Mouse (Mus musculus) ES-Bruce4 (cell line): ENCODE measurements around the gene Tmbim1. TPM values are rescaled to one million over a fixed set of nuclear protein-coding genes. Genes with fewer than 3 reads are reported as not detected.
A peak's percentile ranks its signal among the peaks of the same experiment; 100 is the strongest.

Source experiments
- H3K27ac ChIP-seq: 2 replicates; pipeline ENCODE4 v1.5.1; 2012; ENCODE audit warnings: low read length, inconsistent platforms; ENCODE audit not compliant: insufficient read depth
- H3K27me3 ChIP-seq: 2 replicates; pipeline ENCODE4 v1.6.1; 2012; ENCODE audit warnings: mild to moderate bottlenecking, low read length, inconsistent platforms; ENCODE audit not compliant: control insufficient read depth, poor library complexity, insufficient read depth, severe bottlenecking
- H3K36me3 ChIP-seq: 2 replicates; pipeline ENCODE4 v1.6.1; 2012; ENCODE audit warnings: inconsistent platforms, mild to moderate bottlenecking, low read length, moderate library complexity; ENCODE audit not compliant: control insufficient read depth, poor library complexity, insufficient read depth, severe bottlenecking
- H3K4me1 ChIP-seq: one replicate; pipeline ENCODE4 v1.8.1; 2011; ENCODE audit warnings: low read length; ENCODE audit not compliant: control insufficient read depth, insufficient read depth
- H3K4me3 ChIP-seq: 2 replicates; pipeline ENCODE4 v1.5.1; 2011; ENCODE audit warnings: low read depth, mild to moderate bottlenecking, low read length
- H3K9ac ChIP-seq: 2 replicates; pipeline ENCODE4 v1.6.1; 2012; ENCODE audit warnings: low read depth, mild to moderate bottlenecking, inconsistent platforms; ENCODE audit not compliant: poor library complexity, severe bottlenecking
- H3K9me3 ChIP-seq: replicated peaks from 2 replicates; pipeline ENCODE4 v1.6.1; 2012; ENCODE audit warnings: mild to moderate bottlenecking, low read length, inconsistent platforms; ENCODE audit not compliant: control insufficient read depth, poor library complexity, insufficient read depth, severe bottlenecking
- CTCF ChIP-seq: IDR thresholded peaks from one replicate; pipeline ENCODE4 v1.8.1; 2011; ENCODE audit warnings: low read depth, low read length
- EP300 ChIP-seq: IDR thresholded peaks from 2 replicates; pipeline ENCODE4 v1.6.1; 2011; ENCODE audit warnings: low read depth, low read length; ENCODE audit not compliant: insufficient read depth
- POLR2A ChIP-seq: IDR thresholded peaks from one replicate; pipeline ENCODE4 v1.8.1; 2011; ENCODE audit warnings: low read length; ENCODE audit not compliant: insufficient read depth
- polyA plus RNA-seq: library from polyadenylated mRNA; stranded (reverse); fragments of >200 nt; gene quantifications from 2 replicates; pipeline ENCODE4 v1.2.4, GENCODE M21; 2011; ENCODE audit warnings: low read depth; ENCODE audit not compliant: missing spikeins, insufficient read depth, insufficient read length

The Tmbim1 gene
- 58.8 and 62.2 TPM in 2 replicates for polyA plus RNA-seq

- H3K4me3 ChIP-seq, result peak within 1 kb of the TSS; percentile 71; the same call in 1 of the 2 replicates
- peak within 1 kb of the TSS; percentile 18 for H3K27ac ChIP-seq
- no peaks in the 10 kb centered on the region for H3K27me3 ChIP-seq
- no peaks in the 10 kb centered on the region for H3K9me3 ChIP-seq
- H3K36me3 ChIP-seq, result no peaks in the 10 kb centered on the region
- peaks cover 6% of the 10 kb centered on the region for H3K4me1 ChIP-seq
- TF ChIP-seq CTCF (no peak), POLR2A (no peak), EP300 (no peak)
- peak within 1 kb of the TSS; percentile 73 for H3K9ac ChIP-seq
Observed at GRCm38 (mm10) chr1:74305522-74305921, at the start of gene Tmbim1. TSS of gene Tmbim1 (minus strand) at chr1:74305622.

GRCm38 (mm10) chr1:74353453-74354229 is 48.2 kb upstream of the Tmbim1 start:
- TF ChIP-seq EP300 (no peak), POLR2A (no peak), CTCF (no peak)
- no peaks in the 10 kb centered on the region for H3K36me3 ChIP-seq
- H3K4me3 ChIP-seq, result no peak overlapping the region
- H3K9me3 ChIP-seq, result no peaks in the 10 kb centered on the region
- H3K27me3 ChIP-seq, result no peaks in the 10 kb centered on the region
- H3K9ac ChIP-seq, result no peak overlapping the region
- H3K4me1 ChIP-seq, result no peaks in the 10 kb centered on the region
- no peak overlapping the region for H3K27ac ChIP-seq

GRCm38 (mm10) chr1:74352532-74353096 is 47.2 kb upstream of the Tmbim1 start:
- Histone ChIP-seq H3K27me3 (no peaks in the 10 kb centered on the region), H3K27ac (no peak overlapping the region), H3K4me1 (no peaks in the 10 kb centered on the region), H3K9ac (no peak overlapping the region), H3K4me3 (no peak overlapping the region), H3K36me3 (no peaks in the 10 kb centered on the region), H3K9me3 (no peaks in the 10 kb centered on the region)
- TF ChIP-seq EP300 (no peak), POLR2A (no peak), CTCF (no peak)

GRCm38 (mm10) chr1:74351185-74351769 is 45.9 kb upstream of the Tmbim1 start:
- Histone ChIP-seq H3K36me3 (no peaks in the 10 kb centered on the region), H3K9ac (no peak overlapping the region), H3K9me3 (no peaks in the 10 kb centered on the region), H3K27ac (no peak overlapping the region), H3K27me3 (no peaks in the 10 kb centered on the region), H3K4me3 (no peak overlapping the region), H3K4me1 (no peaks in the 10 kb centered on the region)
- TF ChIP-seq CTCF, result no peak
- no peak for TF ChIP-seq EP300
- no peak for TF ChIP-seq POLR2A

GRCm38 (mm10) chr1:74344163-74344916 is 38.9 kb upstream of the Tmbim1 start:
- Histone ChIP-seq H3K27ac (no peak overlapping the region), H3K27me3 (no peaks in the 10 kb centered on the region), H3K36me3 (no peaks in the 10 kb centered on the region), H3K9me3 (no peaks in the 10 kb centered on the region), H3K4me1 (peaks cover 1% of the 10 kb centered on the region), H3K9ac (no peak overlapping the region), H3K4me3 (no peak overlapping the region)
- no peak for TF ChIP-seq POLR2A
- TF ChIP-seq EP300, result peak; percentile 76
